Mouse (Mus musculus) leukemia stem cell, adult 10-12 weeks (primary cell): ENCODE results near the gene Olfr324. TPM values are rescaled to one million over a fixed set of nuclear protein-coding genes. Genes with fewer than 3 reads are reported as not detected.

Source experiments
- polyA plus RNA-seq: library from polyadenylated mRNA; stranded (reverse); fragments of >175 nt; gene quantifications from 2 replicates; pipeline ENCODE4 v1.2.3, GENCODE M21; 2012; ENCODE audit warnings: low replicate concordance

Olfr324 gene
- polyA plus RNA-seq = not detected in 2 replicates

DNA sequence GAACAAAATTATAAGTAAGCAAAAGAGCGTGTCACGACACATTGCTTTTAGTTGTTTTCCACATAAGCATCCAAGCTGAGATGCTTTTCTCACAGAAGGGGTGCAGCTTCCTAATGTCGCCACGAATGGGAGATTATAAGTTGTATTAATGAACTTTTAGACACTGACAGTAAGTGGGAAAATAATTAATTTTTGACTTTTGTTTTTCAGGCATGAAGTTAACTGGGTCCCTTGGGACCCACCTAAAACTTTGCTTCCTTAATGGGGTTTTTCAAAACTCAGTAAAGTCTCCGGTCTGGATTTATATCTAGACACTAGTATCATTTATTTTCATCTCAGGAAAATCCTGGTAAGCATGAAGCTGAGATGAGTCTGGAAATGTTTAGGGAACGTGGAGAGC, at the start of gene Olfr324:
TSS of gene Olfr324 (plus strand) at position 301 of the 400 bp plus-strand sequence.

DNA sequence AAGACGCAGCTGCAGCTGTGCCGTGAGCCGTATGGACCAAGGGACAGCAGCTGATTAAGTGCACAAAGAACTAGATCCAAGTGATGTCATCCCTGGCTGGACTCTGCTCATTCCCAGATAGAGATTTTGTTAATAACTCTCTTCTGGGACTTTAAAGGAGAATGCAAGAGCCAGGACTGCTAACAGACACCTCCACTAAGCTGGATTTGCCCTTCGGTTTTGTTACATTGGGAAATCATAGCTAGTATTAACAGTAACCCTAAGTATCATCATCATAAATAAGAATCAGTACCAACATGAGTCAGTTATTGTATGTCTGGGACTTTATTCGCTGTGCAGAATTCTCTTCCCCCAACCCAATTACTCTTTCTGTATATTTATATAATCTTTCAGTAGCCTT, 48.6 kb upstream of the Olfr324 start, which contains the start of gene Olfr329-ps:
TSS of gene Olfr329-ps (minus strand) at position 101 of the 400 bp plus-strand sequence.

DNA sequence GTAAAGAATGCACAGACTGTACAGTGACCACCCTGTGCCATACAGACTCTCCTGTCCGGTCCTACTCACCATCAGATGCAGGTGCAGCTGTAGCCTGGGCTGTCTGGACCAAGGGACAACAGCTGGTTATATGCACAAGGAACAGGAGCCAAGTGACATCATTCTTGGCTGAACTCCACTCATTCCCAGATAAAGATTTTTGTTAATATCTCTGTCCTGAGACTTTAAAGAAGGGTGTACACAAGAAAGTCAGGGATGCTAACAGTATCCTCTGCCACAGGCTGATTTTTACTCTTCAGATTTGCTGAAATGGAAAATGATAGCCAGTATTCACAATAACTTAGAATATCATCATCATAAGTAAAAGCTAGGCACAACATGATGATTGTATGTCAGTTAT, 39.4 kb upstream of the Olfr324 start, which contains the start of gene Olfr328:
TSS of gene Olfr328 (minus strand) at position 101 of the 400 bp plus-strand sequence.

DNA sequence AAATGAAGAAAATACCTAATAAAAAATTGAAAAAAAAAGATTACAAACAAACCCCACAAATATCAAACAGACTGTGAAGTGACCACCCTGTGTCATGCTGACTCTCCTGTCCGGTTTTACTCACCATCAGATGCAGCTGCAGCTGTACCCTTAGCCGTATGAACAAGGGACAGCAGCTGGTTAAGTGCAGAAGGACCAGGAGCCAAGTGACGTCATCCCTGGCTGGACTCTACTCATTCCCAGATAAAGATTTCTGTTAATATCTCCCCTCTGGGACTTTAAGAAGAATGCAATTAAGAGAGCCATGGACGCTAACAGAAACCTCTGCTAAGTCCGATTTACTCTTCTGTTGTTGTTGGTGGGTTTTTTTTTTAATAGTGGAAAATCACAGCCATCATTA, 24.5 kb upstream of the Olfr324 start, which contains the start of gene Olfr224:
TSS of gene Olfr224 (minus strand) at position 149 of the 400 bp plus-strand sequence.

DNA sequence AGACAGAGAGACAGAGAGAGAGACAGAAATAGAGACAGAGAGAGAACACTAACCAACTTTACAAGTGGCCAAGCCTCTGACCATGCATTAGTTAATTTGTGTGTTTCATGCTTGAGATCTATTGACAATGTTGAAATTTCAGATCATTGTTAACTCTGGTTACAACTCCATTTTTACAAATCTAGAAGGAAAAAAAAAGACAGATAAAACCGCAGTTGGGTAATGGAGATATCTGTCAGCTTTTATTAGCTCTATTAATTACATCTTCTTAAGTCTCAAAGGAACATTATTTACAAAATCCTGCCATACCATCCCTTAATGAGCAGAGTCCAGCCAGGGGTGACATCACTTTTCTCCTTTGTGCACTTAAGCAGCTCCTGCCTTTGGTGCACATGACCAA, 17.5 kb upstream of the Olfr324 start, which contains the start of gene Olfr325:
TSS of gene Olfr325 (plus strand) at position 301 of the 400 bp plus-strand sequence.

DNA sequence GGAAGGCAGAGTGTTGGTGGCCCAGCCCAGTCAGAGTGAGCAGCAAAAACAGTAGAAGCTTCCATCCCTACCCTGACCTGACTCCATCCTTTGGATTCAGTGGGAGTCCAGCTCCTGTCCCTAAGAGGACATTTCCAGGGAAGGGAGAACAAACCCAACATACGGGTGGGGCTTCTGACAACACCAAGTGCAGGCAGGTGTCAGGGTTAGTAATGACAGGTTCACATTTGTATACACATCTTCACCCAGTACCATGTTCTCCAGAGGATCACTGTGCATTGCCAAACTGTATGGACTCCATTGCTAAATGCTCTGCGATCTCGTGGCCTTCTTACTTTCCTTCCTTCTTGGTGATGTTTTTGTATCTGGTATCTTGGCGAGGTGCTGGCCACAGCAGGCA, 21.1 kb downstream of the Olfr324 start, which contains the start of gene 2210407C18Rik:
TSS of gene 2210407C18Rik (minus strand) at position 101 of the 400 bp plus-strand sequence.

DNA sequence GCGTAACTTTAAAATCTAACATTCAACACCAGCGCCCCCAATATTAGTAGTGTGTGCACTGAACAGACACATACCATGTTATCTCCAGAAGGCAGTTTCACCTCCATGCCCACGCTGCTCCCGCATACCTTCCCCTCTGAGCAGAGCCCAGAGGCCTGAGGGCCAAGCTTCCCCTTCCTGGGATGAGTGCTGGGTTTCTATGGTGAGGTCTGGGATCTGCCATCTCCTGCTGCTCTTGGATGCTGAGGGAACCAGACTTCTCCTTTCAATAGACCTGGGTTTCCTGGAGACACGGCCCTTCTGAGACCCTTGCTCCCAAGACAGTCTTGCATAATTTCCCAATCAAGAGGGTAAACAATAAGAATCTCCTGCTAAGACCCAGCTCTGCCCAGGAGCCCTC, 35.5 kb downstream of the Olfr324 start, which contains the start of gene Olfr323:
TSS of gene Olfr323 (minus strand) at position 101 of the 400 bp plus-strand sequence.

DNA sequence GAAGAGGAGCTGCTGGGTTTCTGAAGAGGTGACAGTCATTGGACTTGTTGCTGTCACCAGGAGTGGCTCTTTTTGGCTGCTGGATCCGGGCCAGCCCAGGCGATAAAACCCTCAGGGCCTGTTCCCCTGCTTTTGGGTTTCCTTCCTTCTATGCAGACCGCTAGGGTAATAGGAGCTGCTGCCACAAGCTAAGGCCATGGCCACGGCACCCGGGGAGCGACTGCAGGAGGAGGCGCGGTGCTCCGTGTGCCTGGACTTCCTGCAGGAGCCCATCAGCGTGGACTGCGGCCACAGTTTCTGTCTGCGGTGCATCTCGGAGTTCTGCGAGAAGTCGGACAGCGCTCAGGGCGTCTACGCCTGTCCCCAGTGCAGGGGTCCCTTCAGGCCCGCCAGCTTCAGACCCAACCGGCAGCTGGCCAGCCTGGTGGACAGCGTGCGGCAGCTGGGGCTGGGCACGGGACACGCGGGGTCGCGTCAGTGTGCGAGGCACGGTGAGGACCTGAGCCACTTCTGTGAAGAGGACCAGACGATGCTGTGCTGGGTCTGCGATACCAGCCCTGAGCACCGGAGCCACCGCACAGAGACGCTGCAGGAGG, 45.5 kb downstream of the Olfr324 start, which contains the start of gene Trim58:
TSS of gene Trim58 (plus strand) at position 194 of the 596 bp plus-strand sequence.

Other genes starting within 250 kb of the Olfr324 start
- gene Lypd8, start 216.1 kb upstream of the Olfr324 start, polyA plus RNA-seq = not detected in 2 replicates
- not detected in 2 replicates for gene 1810065E05Rik, start 174.0 kb upstream of the Olfr324 start, polyA plus RNA-seq
- gene Gm12253, start 162.6 kb upstream of the Olfr324 start, polyA plus RNA-seq = not detected in 2 replicates
- not detected in 2 replicates for gene Lypd9, start 142.2 kb upstream of the Olfr324 start, polyA plus RNA-seq
- not detected in 2 replicates for gene Olfr30, start 132.8 kb upstream of the Olfr324 start, polyA plus RNA-seq
- gene Olfr332, start 102.6 kb upstream of the Olfr324 start, polyA plus RNA-seq = not detected in 2 replicates
- gene Olfr331, start 92.5 kb upstream of the Olfr324 start, polyA plus RNA-seq = not detected in 2 replicates
- gene Olfr330, start 60.3 kb upstream of the Olfr324 start, polyA plus RNA-seq = not detected in 2 replicates
- not detected in 2 replicates for gene Olfr329-ps, start 48.7 kb upstream of the Olfr324 start, polyA plus RNA-seq
- not detected in 2 replicates for gene Olfr328, start 39.5 kb upstream of the Olfr324 start, polyA plus RNA-seq
- gene Olfr224, start 24.6 kb upstream of the Olfr324 start, polyA plus RNA-seq = not detected in 2 replicates
- gene Olfr325, start 17.4 kb upstream of the Olfr324 start, polyA plus RNA-seq = not detected in 2 replicates
- gene 2210407C18Rik, start 21.0 kb downstream of the Olfr324 start, polyA plus RNA-seq = not detected in 2 replicates
- gene Olfr323, start 35.4 kb downstream of the Olfr324 start, polyA plus RNA-seq = not detected in 2 replicates
- gene Trim58, start 45.4 kb downstream of the Olfr324 start, polyA plus RNA-seq = 6.6 and 10.6 TPM in 2 replicates
- not detected in 2 replicates for gene Olfr322, start 63.7 kb downstream of the Olfr324 start, polyA plus RNA-seq
- not detected in 2 replicates for gene Olfr320, start 86.0 kb downstream of the Olfr324 start, polyA plus RNA-seq
- gene Olfr319, start 104.0 kb downstream of the Olfr324 start, polyA plus RNA-seq = not detected in 2 replicates
- not detected in 2 replicates for gene Olfr318, start 128.9 kb downstream of the Olfr324 start, polyA plus RNA-seq
- not detected in 2 replicates for gene Olfr317, start 144.1 kb downstream of the Olfr324 start, polyA plus RNA-seq
- gene Olfr316, start 157.6 kb downstream of the Olfr324 start, polyA plus RNA-seq = not detected in 2 replicates
- not detected in 2 replicates for gene Olfr315, start 178.1 kb downstream of the Olfr324 start, polyA plus RNA-seq
- gene Olfr314, start 187.8 kb downstream of the Olfr324 start, polyA plus RNA-seq = not detected in 2 replicates
- gene Fam183b, start 206.8 kb downstream of the Olfr324 start, polyA plus RNA-seq = not detected in 2 replicates
- not detected in 2 replicates for gene Olfr313, start 219.9 kb downstream of the Olfr324 start, polyA plus RNA-seq
- not detected in 2 replicates for gene Olfr312, start 234.1 kb downstream of the Olfr324 start, polyA plus RNA-seq
- not detected in 2 replicates for gene Olfr311, start 244.1 kb downstream of the Olfr324 start, polyA plus RNA-seq